Mouse (Mus musculus) embryo, embryonic 11 days (tissue): ENCODE measurements at regions not wholly inside any gene's neighbourhood (a gene's known extent, or its start where the extent isn't known, plus 50 kb on each side); places are given as distances from the start of the nearest gene placed in this dataset.
"Not testable (repeated sequence)": the region's sequence is repeated elsewhere in the genome, so short reads cannot be mapped to it uniquely, and the experiment has no call there.

ENCODE experiments used
- DNase-seq: peaks from one replicate; pipeline ENCODE4 v3.0.0-alpha.2; 2015

- peak; percentile 34 for DNase-seq
Observed at GRCm38 (mm10) chr15:87818566-87818965, 274.5 kb downstream of the Fam19a5 start.

GRCm38 (mm10) chr15:87842097-87842496, 298.0 kb downstream of the Fam19a5 start:
- no peak for DNase-seq

- peak; percentile 20 for DNase-seq
Observed at GRCm38 (mm10) chr15:87859069-87859468, 315.0 kb downstream of the Fam19a5 start.

- DNase-seq = no peak
Observed at GRCm38 (mm10) chr15:87876286-87876899, 332.3 kb downstream of the Fam19a5 start.

GRCm38 (mm10) chr15:87890903-87891302, 346.8 kb downstream of the Fam19a5 start:
- no peak for DNase-seq

GRCm38 (mm10) chr15:87894866-87895265, 350.8 kb downstream of the Fam19a5 start:
- DNase-seq = not testable (repeated sequence)

- no peak for DNase-seq
Observed at GRCm38 (mm10) chr15:87898655-87899054, 354.6 kb downstream of the Fam19a5 start.

GRCm38 (mm10) chr15:87904436-87904835, 360.3 kb downstream of the Fam19a5 start:
- no peak for DNase-seq

- DNase-seq = no peak
Observed at GRCm38 (mm10) chr15:87906310-87906709, 362.2 kb downstream of the Fam19a5 start.

- no peak for DNase-seq
Observed at GRCm38 (mm10) chr15:87922091-87922490, 378.0 kb downstream of the Fam19a5 start.

- no peak for DNase-seq
Observed at GRCm38 (mm10) chr15:87922781-87923446, 378.8 kb downstream of the Fam19a5 start.

- no peak for DNase-seq
Observed at GRCm38 (mm10) chr15:87923906-87924305, 379.8 kb downstream of the Fam19a5 start.

GRCm38 (mm10) chr15:87936041-87936440, 391.9 kb downstream of the Fam19a5 start:
- DNase-seq = no peak

- DNase-seq = peak; percentile 71
Observed at GRCm38 (mm10) chr15:87940837-87941236, 396.7 kb downstream of the Fam19a5 start.

GRCm38 (mm10) chr15:87952531-87952930, 408.4 kb downstream of the Fam19a5 start:
- no peak for DNase-seq

- DNase-seq = no peak
Observed at GRCm38 (mm10) chr15:87955685-87956256, 411.7 kb downstream of the Fam19a5 start.

GRCm38 (mm10) chr15:87958866-87959265, 414.8 kb downstream of the Fam19a5 start:
- no peak for DNase-seq

GRCm38 (mm10) chr15:87972641-87973040, 428.5 kb downstream of the Fam19a5 start:
- no peak for DNase-seq

- DNase-seq = peak; percentile 42
Observed at GRCm38 (mm10) chr15:87987322-87987985, 443.4 kb downstream of the Fam19a5 start.

GRCm38 (mm10) chr15:87994546-87994945, 450.4 kb downstream of the Fam19a5 start:
- peak; percentile 19 for DNase-seq

GRCm38 (mm10) chr15:88017076-88017475, 473.0 kb downstream of the Fam19a5 start:
- DNase-seq = no peak

GRCm38 (mm10) chr15:88032751-88033150, 488.7 kb downstream of the Fam19a5 start:
- DNase-seq = no peak

- DNase-seq = no peak
Observed at GRCm38 (mm10) chr15:88033725-88034124, 489.6 kb downstream of the Fam19a5 start.

GRCm38 (mm10) chr15:88035486-88035885, 491.4 kb downstream of the Fam19a5 start:
- no peak for DNase-seq
